Mouse (Mus musculus) brain, embryonic 14.5 days (tissue): ENCODE results near the gene Cacnb4.

ENCODE experiments used
- CTCF ChIP-seq: fragments of 200-500 bp; IDR thresholded peaks from 2 replicates; pipeline ENCODE4 v1.5.1; 2012; ENCODE audit warnings: inconsistent platforms, mild to moderate bottlenecking, moderate library complexity, borderline replicate concordance; ENCODE audit not compliant: insufficient read depth, insufficient read length; ENCODE audit errors: extremely low read depth
- POLR2A ChIP-seq: fragments of 200-500 bp; IDR thresholded peaks from 2 replicates; pipeline ENCODE4 v1.6.1; 2012; ENCODE audit warnings: mild to moderate bottlenecking, inconsistent platforms, borderline replicate concordance; ENCODE audit not compliant: poor library complexity, insufficient read depth, insufficient read length, severe bottlenecking; ENCODE audit errors: extremely low read depth

DNA sequence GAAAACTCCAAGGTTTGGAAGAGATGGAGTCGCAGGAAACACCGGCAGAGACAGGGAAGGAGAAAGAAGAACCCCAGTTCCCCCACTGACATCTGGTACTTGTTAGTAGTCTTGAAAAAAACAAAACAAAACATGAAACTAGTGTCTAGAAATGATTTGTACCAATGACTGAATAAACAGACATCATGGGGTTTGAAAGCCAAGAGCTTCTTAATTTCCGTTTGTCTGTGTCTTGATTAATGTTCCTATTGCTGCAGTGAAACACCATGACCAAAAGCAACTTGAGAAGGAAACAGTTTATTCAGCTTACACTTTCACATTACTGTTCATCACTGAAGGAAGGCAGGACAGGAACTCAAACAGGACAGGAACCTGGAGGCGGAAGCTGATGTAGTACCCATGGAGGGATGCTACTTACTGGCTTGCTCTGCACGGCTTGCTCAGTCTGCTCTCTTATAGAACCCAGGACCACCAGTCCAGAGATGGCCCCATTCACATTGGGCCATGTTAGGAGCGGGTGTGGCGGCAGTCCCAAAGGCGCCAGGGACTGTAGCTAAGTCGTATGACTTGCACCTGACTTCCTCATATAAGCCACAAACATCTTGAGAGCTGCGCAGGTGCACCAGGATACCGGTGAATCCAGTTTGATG is 95.4 kb downstream of the Cacnb4 start:
- TF ChIP-seq POLR2A (no peak), CTCF (no peak)
